Mouse (Mus musculus) frontal cortex, postnatal 36 days (tissue): ENCODE results near the gene Abracl.
A peak's percentile ranks its signal among the peaks of the same experiment; 100 is the strongest.

Source experiments
- DNase-seq, 2 experiments: peaks; one replicate each; pipeline ENCODE4 v3.0.0; 2022; ENCODE audit warnings: low spot score in 2 of 2

Abracl gene

DNA sequence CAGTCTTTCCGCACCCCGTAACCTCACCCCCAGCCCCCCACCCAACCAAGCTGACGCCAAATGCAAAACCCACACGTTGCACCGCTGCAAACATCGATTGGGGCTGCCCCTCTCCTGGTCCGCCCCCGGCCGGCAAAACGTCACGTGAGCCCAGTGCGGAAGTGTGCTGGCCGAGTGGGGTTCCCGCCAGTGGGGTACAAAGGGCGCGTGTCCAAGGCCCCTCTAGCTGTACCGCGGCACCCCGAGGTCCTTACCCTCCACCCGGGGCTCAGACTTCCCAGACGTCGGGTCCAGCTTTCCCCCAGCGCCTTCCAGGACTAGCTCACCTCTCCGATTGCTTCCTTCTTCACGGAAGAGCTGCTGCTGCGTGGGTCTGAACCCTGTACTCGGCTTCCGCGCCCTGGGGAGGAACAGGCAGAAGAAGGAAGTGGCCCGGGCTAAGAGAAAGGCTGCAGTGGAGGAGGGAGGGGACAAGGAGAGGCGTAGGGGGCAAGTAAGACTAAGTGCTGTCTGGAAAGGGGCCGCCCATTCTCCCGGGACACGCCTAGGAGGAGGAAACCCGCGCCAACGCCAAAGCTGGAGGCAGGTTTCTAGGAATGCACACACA lies at the start of gene Abracl:
Abracl (minus strand) TSS at position 548 of the 607 bp plus-strand sequence.
- peak; percentile 51 to 66 for DNase-seq

DNA sequence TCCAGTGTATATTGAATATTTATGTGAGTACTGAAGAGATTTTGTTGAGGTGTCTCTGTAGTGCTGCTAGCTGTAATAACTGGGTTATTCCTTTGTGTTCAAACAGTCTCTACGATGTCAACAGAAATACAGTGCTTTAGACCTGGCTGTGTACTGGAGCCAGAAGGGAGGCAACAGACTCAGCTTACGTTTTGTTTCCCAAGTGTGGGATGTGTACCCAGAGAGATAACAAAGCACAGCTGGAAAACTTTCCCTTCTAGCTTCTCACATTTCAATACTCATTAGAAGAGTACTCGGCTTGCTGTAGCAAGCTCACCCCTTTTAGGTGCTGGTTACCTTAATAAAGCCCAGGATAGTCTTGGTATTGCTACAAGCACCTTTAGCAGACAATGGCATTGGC lies 49.8 kb upstream of the Abracl start:
- no peak for DNase-seq

- no peak for DNase-seq
Measured at GRCm38 (mm10) chr10:18070616-18071015, 47.5 kb upstream of the Abracl start.

- DNase-seq: peak; percentile 70 to 76
Measured at GRCm38 (mm10) chr10:18070144-18070543, 47.1 kb upstream of the Abracl start.

GRCm38 (mm10) chr10:18069576-18069975 lies 46.5 kb upstream of the Abracl start:
- DNase-seq: no peak

GRCm38 (mm10) chr10:18068880-18069279 lies 45.8 kb upstream of the Abracl start:
- DNase-seq: no peak

GRCm38 (mm10) chr10:18067761-18068446 lies 44.8 kb upstream of the Abracl start:
- no peak for DNase-seq

GRCm38 (mm10) chr10:18066031-18066439 lies 42.9 kb upstream of the Abracl start:
- DNase-seq: no peak

DNA sequence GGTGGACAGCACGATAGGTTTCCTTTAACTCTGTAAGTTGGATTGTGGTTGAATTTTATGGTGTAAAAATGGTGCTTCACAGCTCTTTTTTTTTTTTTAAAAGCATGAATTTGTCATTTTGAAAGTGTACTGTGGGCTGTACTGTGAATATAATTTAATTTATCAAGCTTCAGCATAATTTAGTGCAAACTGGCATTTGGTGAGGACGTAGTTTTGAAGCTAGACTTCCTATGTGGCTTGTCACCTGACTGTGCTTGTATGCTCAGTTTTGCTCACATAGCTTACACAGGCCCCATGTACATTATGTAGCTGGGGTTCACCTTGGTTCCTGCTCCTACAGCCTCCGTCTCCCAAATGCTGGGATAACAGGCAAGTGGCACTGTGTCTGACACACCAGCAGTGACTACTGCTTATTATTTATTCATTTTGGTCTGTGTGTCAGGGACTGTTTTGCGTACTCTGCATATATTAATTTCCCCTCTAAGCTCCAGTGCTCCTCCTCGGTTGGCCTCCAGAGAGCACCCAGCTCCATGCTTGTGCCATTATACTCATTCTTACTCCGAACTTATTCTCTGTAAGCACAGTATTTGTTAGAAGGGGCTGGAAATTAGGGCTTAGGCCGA lies 41.6 kb upstream of the Abracl start:
- no peak for DNase-seq

GRCm38 (mm10) chr10:18061533-18061932 lies 38.4 kb upstream of the Abracl start:
- no peak for DNase-seq

GRCm38 (mm10) chr10:18060778-18061177 lies 37.7 kb upstream of the Abracl start:
- no peak for DNase-seq

DNA sequence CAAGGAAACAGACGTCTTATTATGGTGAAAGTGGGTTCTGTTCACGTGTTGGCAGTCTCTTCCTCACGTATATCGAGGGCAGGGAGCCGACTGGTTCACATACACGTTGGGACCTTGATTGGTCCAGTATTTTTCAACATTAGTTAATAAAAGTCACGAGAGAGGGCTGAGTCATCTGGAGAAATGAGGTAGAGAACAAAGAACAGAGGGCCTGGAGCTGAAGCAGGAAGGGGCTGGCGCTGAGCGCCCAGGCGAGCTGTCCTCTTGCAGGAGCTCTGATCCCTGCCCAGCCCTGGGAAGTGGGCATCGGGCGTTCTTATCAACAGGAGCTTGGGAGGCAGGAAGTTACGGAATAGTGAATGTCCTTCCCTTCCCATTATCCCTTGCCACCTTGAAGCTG lies 36.7 kb upstream of the Abracl start:
- no peak for DNase-seq

GRCm38 (mm10) chr10:18058681-18059338 lies 35.7 kb upstream of the Abracl start:
- no peak for DNase-seq

GRCm38 (mm10) chr10:18056391-18056745 lies 33.3 kb upstream of the Abracl start:
- peak in 1 of 2 experiments; percentile 26 for DNase-seq

GRCm38 (mm10) chr10:18055696-18056390 lies 32.8 kb upstream of the Abracl start, which contains the start of gene Reps1:
Gene Reps1 (plus strand): TSS chr10:18055861.
- DNase-seq: peak in 1 of 2 experiments; percentile 30

- DNase-seq: peak; percentile 77 to 82
Measured at GRCm38 (mm10) chr10:18055009-18055695, 32.1 kb upstream of the Abracl start.

- no peak for DNase-seq
Measured at GRCm38 (mm10) chr10:18047380-18048146, 24.5 kb upstream of the Abracl start.

GRCm38 (mm10) chr10:18046380-18046779 lies 23.3 kb upstream of the Abracl start:
- DNase-seq: no peak

DNA sequence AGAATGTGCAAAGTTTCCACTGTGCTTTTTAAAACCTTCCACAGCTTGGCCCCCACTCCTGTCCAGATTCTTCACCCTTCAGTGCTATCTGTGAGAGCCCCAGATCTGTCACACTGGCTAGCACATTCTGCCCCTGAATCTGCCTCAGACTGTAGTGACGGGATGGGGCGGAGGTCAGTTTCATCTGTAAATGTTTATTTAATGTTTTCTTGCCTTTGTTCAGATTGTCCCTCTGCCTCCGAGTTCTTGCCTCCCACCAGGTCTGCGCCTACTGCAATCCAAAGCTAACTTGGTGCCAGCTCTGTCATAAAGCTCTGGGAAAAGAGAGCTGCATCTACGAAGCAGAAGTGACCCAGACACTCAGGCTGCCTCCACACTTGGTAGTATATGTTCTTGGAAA lies 13.8 kb upstream of the Abracl start:
- DNase-seq: no peak

DNA sequence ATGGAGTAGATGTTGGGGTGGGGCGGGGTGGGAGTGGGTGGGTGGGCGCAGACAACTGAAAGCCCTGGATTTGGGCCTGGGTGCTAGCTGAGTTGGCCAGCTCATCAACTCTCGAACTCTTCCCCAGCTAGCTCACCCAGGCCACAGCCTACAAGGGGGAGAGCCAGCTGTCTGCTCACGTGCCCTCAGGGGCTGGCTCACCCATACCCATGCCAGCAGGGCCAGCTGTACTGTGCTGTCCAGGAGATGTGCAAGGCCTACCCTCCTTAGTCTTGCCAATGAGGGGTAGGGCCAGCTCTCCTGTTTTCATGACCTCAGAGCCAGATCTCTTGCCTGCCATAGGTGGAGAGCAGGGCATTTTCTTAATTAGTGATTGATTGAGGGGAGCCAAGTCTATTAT lies 11.3 kb upstream of the Abracl start:
- DNase-seq: no peak

GRCm38 (mm10) chr10:18022312-18022711 lies 776 bp downstream of the Abracl start:
- peak; percentile 57 to 59 for DNase-seq
